Mouse (Mus musculus) liver, embryonic 14.5 days (tissue): Measurements from ENCODE around the gene Gm15140. TPM values are rescaled to one million over a fixed set of nuclear protein-coding genes. Genes with fewer than 3 reads are reported as not detected.
"Not testable (repeated sequence)": the region's sequence is repeated elsewhere in the genome, so short reads cannot be mapped to it uniquely, and the experiment has no call there.

ENCODE experiments used
- ATAC-seq: fragments of 200-750 bp; cut with Nextera tagmentation; 2 replicates; pipeline ENCODE4 v1.8.0; 2017; ENCODE audit warnings: moderate number of reproducible peaks, mild to moderate bottlenecking, moderate library complexity; ENCODE audit not compliant: insufficient read depth
- DNase-seq, 3 experiments: peaks; one replicate each; pipeline ENCODE4 v3.0.0-alpha.2; 2012 to 2013; ENCODE audit warnings: low read depth in 3 of 3, low spot score in 3 of 3
- H3K27ac ChIP-seq: fragments of 300-500 bp; sonication (generic); 2 replicates; pipeline ENCODE4 v1.5.1; 2014; ENCODE audit warnings: moderate library complexity, mild to moderate bottlenecking, control low read depth, inconsistent platforms
- H3K27me3 ChIP-seq: fragments of 300-500 bp; sonication (generic); 2 replicates; pipeline ENCODE4 v1.6.1; 2014; ENCODE audit warnings: mild to moderate bottlenecking, low read length, moderate library complexity; ENCODE audit not compliant: control insufficient read depth, insufficient read depth
- H3K36me3 ChIP-seq: fragments of 300-500 bp; sonication (generic); replicated peaks from 2 replicates; pipeline ENCODE4 v1.6.1; 2014; ENCODE audit warnings: low read depth; ENCODE audit not compliant: control insufficient read depth, insufficient read depth
- H3K4me1 ChIP-seq, 2 experiments: fragments of 200-500 bp in 1 of 2; fragments of 300-500 bp in 1 of 2; sonication (generic) in 1 of 2; replicated peaks; 2 replicates each; pipeline ENCODE4 v1.6.1; 2012 to 2014; ENCODE audit warnings: antibody characterized with exemption in 1 of 2, inconsistent platforms in 1 of 2, low read length in 1 of 2; ENCODE audit not compliant: control insufficient read depth in 2 of 2, insufficient read depth in 2 of 2
- H3K4me2 ChIP-seq: fragments of 300-500 bp; sonication (generic); 2 replicates; pipeline ENCODE4 v1.6.1; 2014; ENCODE audit warnings: low read depth, mild to moderate bottlenecking, control low read depth, moderate library complexity
- H3K4me3 ChIP-seq, 2 experiments: fragments of 200-500 bp in 1 of 2; fragments of 300-500 bp in 1 of 2; sonication (generic) in 1 of 2; 2 replicates each; pipeline ENCODE4 v1.5.1; 2012 to 2014; ENCODE audit warnings: low read depth in 2 of 2, low read length in 2 of 2, mild to moderate bottlenecking in 2 of 2, control low read depth in 1 of 2, inconsistent platforms in 1 of 2, moderate library complexity in 1 of 2; ENCODE audit not compliant: insufficient read depth in 1 of 2
- H3K9ac ChIP-seq: fragments of 300-500 bp; sonication (generic); replicated peaks from 2 replicates; pipeline ENCODE4 v1.6.1; 2014; ENCODE audit warnings: mild to moderate bottlenecking, control low read depth, moderate library complexity
- H3K9me3 ChIP-seq: fragments of 300-500 bp; sonication (generic); 2 replicates; pipeline ENCODE4 v1.6.1; 2016; ENCODE audit warnings: low read length, mixed read lengths; ENCODE audit not compliant: control insufficient read depth
- WGBS: fragments of 180-500 bp; shearing (Covaris S2); extraction: QIAGEN DNeasy Blood & Tissue Kit; methylation state at CpG from one replicate; pipeline ENCODE4 v1.1.7; 2014; ENCODE audit not compliant: insufficient replicate concordance; 5-methylcytosine and 5-hydroxymethylcytosine counted together
- polyA plus RNA-seq, 2 experiments: library from polyadenylated mRNA; depleted of rRNA in 1 of 2; stranded (reverse) in 1 of 2; unstranded in 1 of 2; fragments of >200 nt; fragmentation: Nextera tagmentation in 1 of 2; extraction: Ambion mirVana in 1 of 2; gene quantifications; 2 replicates each; pipeline versions ENCODE4 v1.2.1 to v1.2.3; 2012 to 2014

Gm15140 gene
- polyA plus RNA-seq (2012; rRNA removed) (not detected in 2 replicates), polyA plus RNA-seq (2014; fragmentation: Nextera tagmentation; extraction: Ambion mirVana) (not detected in 2 replicates)

DNA sequence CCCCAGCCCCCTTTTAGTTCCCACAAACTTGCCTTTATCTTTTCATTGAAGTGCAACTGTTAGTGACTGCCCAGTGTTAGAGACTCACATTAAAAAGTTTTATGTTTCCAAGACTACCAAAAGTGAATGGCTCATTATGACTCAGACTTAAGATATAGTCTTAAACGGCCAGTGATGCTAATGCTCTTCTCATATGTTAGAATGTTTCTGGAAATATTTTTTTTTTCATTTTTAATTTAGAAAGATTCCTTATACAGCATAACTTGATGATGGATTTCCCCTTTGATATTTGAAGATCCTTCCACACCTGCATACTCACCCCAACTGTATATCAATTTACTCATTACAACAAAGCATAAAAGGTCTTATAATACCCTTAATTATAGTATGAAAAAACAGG, at the start of gene Gm15140:
TSS of gene Gm15140 (minus strand) at position 101 of the 400 bp plus-strand sequence.
- not testable (repeated sequence) for H3K4me1 ChIP-seq, H3K9ac ChIP-seq, ATAC-seq, H3K27me3 ChIP-seq, H3K36me3 ChIP-seq, DNase-seq, H3K4me3 ChIP-seq, H3K9me3 ChIP-seq, H3K4me2 ChIP-seq, H3K27ac ChIP-seq
- WGBS: 45% methylated on average over 1 of the region's 1 CpGs

Other genes starting within 250 kb of the Gm15140 start
- not detected in 2 replicates for gene Samt1, start 108.0 kb downstream of the Gm15140 start, polyA plus RNA-seq (2012; rRNA removed)
- gene Samt1, start 108.0 kb downstream of the Gm15140 start, polyA plus RNA-seq (2014; fragmentation: Nextera tagmentation; extraction: Ambion mirVana): not detected in 2 replicates
- gene 4921511M17Rik, start 86.9 kb downstream of the Gm15140 start, polyA plus RNA-seq (2012; rRNA removed): not detected in 2 replicates
- gene 4921511M17Rik, start 86.9 kb downstream of the Gm15140 start, polyA plus RNA-seq (2014; fragmentation: Nextera tagmentation; extraction: Ambion mirVana): not detected in 2 replicates
- not detected in 2 replicates for gene Gm10057, start 65.6 kb downstream of the Gm15140 start, polyA plus RNA-seq (2012; rRNA removed)
- gene Gm10057, start 65.6 kb downstream of the Gm15140 start, polyA plus RNA-seq (2014; fragmentation: Nextera tagmentation; extraction: Ambion mirVana): not detected in 2 replicates
- not detected in 2 replicates for gene 4930524N10Rik, start 222.7 kb upstream of the Gm15140 start, polyA plus RNA-seq (2012; rRNA removed)
- gene 4930524N10Rik, start 222.7 kb upstream of the Gm15140 start, polyA plus RNA-seq (2014; fragmentation: Nextera tagmentation; extraction: Ambion mirVana): not detected in 2 replicates